Mouse (Mus musculus) stomach, postnatal 0 days (tissue): ENCODE measurements at regions not wholly inside any gene's neighbourhood (a gene's known extent, or its start where the extent isn't known, plus 50 kb on each side); places are given as distances from the start of the nearest gene placed in this dataset.

Experiments
- ATAC-seq: fragments of 200-750 bp; cut with Nextera tagmentation; 2 replicates; pipeline ENCODE4 v1.8.0; 2017; ENCODE audit not compliant: low FRiP score, low TSS enrichment
- DNase-seq: peaks from one replicate; pipeline ENCODE4 v3.0.0-alpha.2; 2016; ENCODE audit warnings: low spot score
- H3K27ac ChIP-seq: fragments of 300-500 bp; sonication (generic); replicated peaks from 2 replicates; pipeline ENCODE4 v1.5.1; 2014; ENCODE audit warnings: mild to moderate bottlenecking, control low read depth
- H3K27me3 ChIP-seq: fragments of 300-500 bp; sonication (generic); 2 replicates; pipeline ENCODE4 v1.6.1; 2014; ENCODE audit warnings: low read length; ENCODE audit not compliant: control insufficient read depth, insufficient read depth
- H3K36me3 ChIP-seq: fragments of 300-500 bp; sonication (generic); 2 replicates; pipeline ENCODE4 v1.6.1; 2014; ENCODE audit warnings: low read length, mixed read lengths; ENCODE audit not compliant: control insufficient read depth, insufficient read depth
- H3K4me1 ChIP-seq: fragments of 300-500 bp; sonication (generic); replicated peaks from 2 replicates; pipeline ENCODE4 v1.6.1; 2014; ENCODE audit warnings: antibody characterized with exemption; ENCODE audit not compliant: control insufficient read depth, insufficient read depth
- H3K4me2 ChIP-seq: fragments of 300-500 bp; sonication (generic); replicated peaks from 2 replicates; pipeline ENCODE4 v1.6.1; 2014; ENCODE audit warnings: low read depth, mild to moderate bottlenecking, control low read depth, moderate library complexity
- H3K4me3 ChIP-seq: fragments of 300-500 bp; sonication (generic); 2 replicates; pipeline ENCODE4 v1.5.1; 2014; ENCODE audit warnings: low read depth, low read length, control low read depth
- H3K9ac ChIP-seq: fragments of 300-500 bp; sonication (generic); 2 replicates; pipeline ENCODE4 v1.6.1; 2014; ENCODE audit warnings: mild to moderate bottlenecking, low read length, control low read depth, mixed read lengths
- H3K9me3 ChIP-seq: fragments of 300-500 bp; sonication (generic); 2 replicates; pipeline ENCODE4 v1.6.1; 2016; ENCODE audit warnings: low read length; ENCODE audit not compliant: control insufficient read depth
- CTCF ChIP-seq: IDR thresholded peaks from 2 replicates; pipeline ENCODE4 v1.5.1; 2016; ENCODE audit warnings: antibody characterized with exemption, low read depth, mild to moderate bottlenecking, moderate library complexity
- EP300 ChIP-seq: optimal IDR thresholded peaks from 2 replicates; pipeline ENCODE3; 2016; ENCODE audit warnings: antibody characterized with exemption
- WGBS: fragments of 180-500 bp; shearing (Covaris S2); extraction: QIAGEN DNeasy Blood & Tissue Kit; methylation state at CpG from one replicate; pipeline ENCODE4 v1.1.7; 2014; 5-methylcytosine and 5-hydroxymethylcytosine counted together

GRCm38 (mm10) chr4:5335030-5335429, 541.9 kb upstream of the Impad1 start:
- Histone ChIP-seq H3K27ac (no peak overlapping the region), H3K27me3 (no peaks in the 10 kb centered on the region), H3K36me3 (no peaks in the 10 kb centered on the region), H3K4me2 (no peak overlapping the region), H3K9me3 (no peaks in the 10 kb centered on the region), H3K4me3 (no peak overlapping the region), H3K4me1 (no peaks in the 10 kb centered on the region), H3K9ac (no peak overlapping the region)
- TF ChIP-seq EP300 (no peak), CTCF (no peak)
- 82% methylated on average over 2 of the region's 2 CpGs for WGBS
- no peak for ATAC-seq
- DNase-seq, result no peak

- DNase-seq (no peak), ATAC-seq (no peak)
- H3K27ac ChIP-seq, result no peak overlapping the region
- TF ChIP-seq CTCF (no peak), EP300 (no peak)
- H3K4me1 ChIP-seq, result no peaks in the 10 kb centered on the region
- no peak overlapping the region for H3K9ac ChIP-seq
- WGBS, result 23% methylated on average over 5 of the region's 5 CpGs
- H3K27me3 ChIP-seq, result no peaks in the 10 kb centered on the region
- H3K4me3 ChIP-seq, result no peak overlapping the region
- H3K9me3 ChIP-seq, result no peaks in the 10 kb centered on the region
- no peak overlapping the region for H3K4me2 ChIP-seq
- H3K36me3 ChIP-seq, result no peaks in the 10 kb centered on the region
Observed at GRCm38 (mm10) chr4:5328497-5329194, 535.5 kb upstream of the Impad1 start.

DNA sequence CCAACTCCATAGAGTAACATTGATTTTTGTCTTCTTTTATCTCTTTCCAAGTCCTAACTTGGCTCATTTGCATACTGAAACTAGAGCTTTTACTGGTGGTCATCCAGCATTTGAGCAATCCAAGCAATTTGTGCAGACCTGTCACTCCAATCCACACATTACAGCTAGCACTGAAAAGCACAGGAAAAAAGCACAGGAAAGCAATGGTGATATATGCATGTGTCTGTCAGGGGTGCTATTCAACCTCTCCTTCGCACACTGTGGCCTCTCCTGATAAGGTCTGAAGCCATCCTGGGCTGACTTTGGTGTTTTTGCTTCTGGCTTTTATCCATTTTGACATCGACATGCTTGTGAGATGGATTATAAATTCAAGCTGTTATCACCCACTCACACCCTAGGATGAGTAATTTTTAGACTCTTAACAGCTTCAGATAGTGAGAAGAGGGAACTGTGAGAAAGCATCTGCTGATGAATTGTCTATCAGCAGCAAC, 534.1 kb upstream of the Impad1 start:
- WGBS, result 30% methylated on average over 2 of the region's 2 CpGs
- Histone ChIP-seq H3K4me1 (no peaks in the 10 kb centered on the region), H3K27ac (no peak overlapping the region), H3K27me3 (no peaks in the 10 kb centered on the region), H3K9ac (no peak overlapping the region), H3K36me3 (no peaks in the 10 kb centered on the region), H3K4me2 (no peak overlapping the region), H3K9me3 (no peaks in the 10 kb centered on the region), H3K4me3 (no peak overlapping the region)
- DNase-seq, result no peak
- TF ChIP-seq CTCF (no peak), EP300 (no peak)
- ATAC-seq, result no peak

GRCm38 (mm10) chr4:5301461-5301860, 508.3 kb upstream of the Impad1 start:
- TF ChIP-seq CTCF (no peak), EP300 (no peak)
- ATAC-seq, result no peak

DNA sequence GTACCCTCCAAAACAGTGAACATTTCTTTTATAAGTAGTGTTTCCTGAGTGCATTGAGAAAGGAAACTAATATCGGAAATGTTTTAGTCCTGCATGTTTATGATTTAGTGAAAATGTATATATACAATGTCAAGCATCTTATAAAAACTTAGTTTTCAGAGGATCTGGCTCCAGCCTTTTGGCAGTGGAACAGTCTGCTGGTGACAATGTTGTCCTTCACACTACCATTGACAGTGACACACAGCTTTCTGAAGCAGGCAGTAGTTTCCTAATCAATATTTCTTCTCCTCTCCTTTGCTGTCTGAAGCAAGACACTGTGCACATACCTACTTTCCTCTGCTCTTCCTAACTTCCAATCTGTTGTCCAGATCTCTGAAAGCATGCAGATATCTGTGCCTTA, 507.9 kb upstream of the Impad1 start:
- WGBS, result 57% methylated on average over 1 of the region's 1 CpGs
- H3K4me1 ChIP-seq, result no peaks in the 10 kb centered on the region
- H3K27ac ChIP-seq, result no peak overlapping the region
- ATAC-seq (no peak), DNase-seq (no peak)
- TF ChIP-seq CTCF (no peak), EP300 (no peak)
- no peak overlapping the region for H3K4me3 ChIP-seq
- no peak overlapping the region for H3K9ac ChIP-seq
- no peaks in the 10 kb centered on the region for H3K27me3 ChIP-seq
- H3K9me3 ChIP-seq, result no peaks in the 10 kb centered on the region
- H3K4me2 ChIP-seq, result no peak overlapping the region
- H3K36me3 ChIP-seq, result no peaks in the 10 kb centered on the region

More at GRCm38 (mm10) chr4:5301461-5301860, 508.3 kb upstream of the Impad1 start:
- no peak overlapping the region for H3K9ac ChIP-seq
- H3K27me3 ChIP-seq, result no peaks in the 10 kb centered on the region
- H3K27ac ChIP-seq, result no peak overlapping the region
- H3K4me1 ChIP-seq, result no peaks in the 10 kb centered on the region
- 48% methylated on average over 3 of the region's 3 CpGs for WGBS
- no peaks in the 10 kb centered on the region for H3K36me3 ChIP-seq
- H3K4me2 ChIP-seq, result no peak overlapping the region
- no peak overlapping the region for H3K4me3 ChIP-seq
- DNase-seq, result no peak
- H3K9me3 ChIP-seq, result no peaks in the 10 kb centered on the region

- Histone ChIP-seq H3K9ac (no peak overlapping the region), H3K36me3 (no peaks in the 10 kb centered on the region), H3K27me3 (no peaks in the 10 kb centered on the region), H3K4me3 (no peak overlapping the region), H3K27ac (no peak overlapping the region), H3K4me1 (no peaks in the 10 kb centered on the region), H3K4me2 (no peak overlapping the region), H3K9me3 (no peaks in the 10 kb centered on the region)
- no peak for ATAC-seq
- 81% methylated on average over 2 of the region's 2 CpGs for WGBS
- DNase-seq, result no peak
- TF ChIP-seq CTCF (no peak), EP300 (no peak)
Observed at GRCm38 (mm10) chr4:5299208-5299607, 506.1 kb upstream of the Impad1 start.
